Mouse (Mus musculus): Measurements from ENCODE around the gene Idh3g. TPM values are rescaled to one million over a fixed set of nuclear protein-coding genes. Genes with fewer than 3 reads are reported as not detected.

Idh3g gene
- 431 and 464 TPM in 2 replicates for polyA plus RNA-seq (2012; rRNA removed)

DNA sequence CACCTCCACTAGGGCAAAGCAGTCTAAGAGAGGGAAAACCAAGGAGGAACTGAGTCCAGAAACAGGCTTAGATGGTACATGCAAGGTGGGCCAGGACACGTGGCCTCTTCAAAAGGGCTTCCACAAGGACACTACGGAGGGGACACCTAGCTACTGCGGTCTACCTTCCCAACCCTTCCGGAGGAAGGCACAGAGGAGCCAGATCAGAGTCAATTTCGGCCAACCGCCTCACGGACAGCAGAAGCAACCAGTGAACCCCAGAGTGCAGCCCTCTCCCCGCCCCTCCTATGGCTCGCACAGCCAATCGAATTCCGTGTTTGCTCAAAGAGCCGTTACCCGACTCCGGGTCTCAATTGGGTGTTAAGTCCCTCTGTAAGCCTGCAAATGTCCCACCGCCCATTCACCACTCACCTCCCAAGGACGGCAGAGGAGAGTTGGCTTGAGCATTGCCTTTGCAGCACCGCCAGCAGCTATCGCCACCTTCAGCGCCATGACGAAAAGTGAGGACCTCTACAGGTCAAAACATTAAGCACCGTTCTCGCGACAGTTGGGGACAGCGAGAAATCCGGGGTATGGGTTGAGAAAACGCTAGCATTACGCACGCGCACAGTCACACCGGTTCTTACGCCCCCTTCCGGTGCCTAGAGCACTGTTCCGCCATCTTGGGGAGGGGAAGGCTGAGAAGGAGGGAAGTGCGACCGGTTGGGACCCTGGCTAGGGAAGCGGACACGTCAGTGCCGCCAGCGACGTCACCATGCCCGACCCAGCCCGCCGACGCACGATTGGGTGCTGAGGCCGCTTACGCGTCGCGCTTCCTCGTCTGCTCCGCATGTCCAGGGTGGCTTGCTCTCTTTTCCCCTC, at the start of gene Idh3g, which contains the start of gene Ssr4:
Idh3g (minus strand) TSS at position 534 of the 861 bp plus-strand sequence.
Ssr4 (plus strand) TSS at position 665 of the 861 bp plus-strand sequence.

GRCm38 (mm10) chrX:73824185-73825151, 37.8 kb upstream of the Idh3g start, which contains the start of gene Pdzd4:
Gene Pdzd4 (minus strand): TSS chrX:73824969.

GRCm38 (mm10) chrX:73774168-73774760, 12.4 kb downstream of the Idh3g start, which contains the start of gene Srpk3:
Gene Srpk3 (plus strand): TSS chrX:73774405.

GRCm38 (mm10) chrX:73756334-73757140, 30.2 kb downstream of the Idh3g start, which contains the start of gene Plxnb3:
Gene Plxnb3 (plus strand): TSS chrX:73757090.

Other genes with a start within 250 kb of the Idh3g start
- gene Dusp9, start 147.5 kb downstream of the Idh3g start, polyA plus RNA-seq (2012; rRNA removed): 0.28 and 0.40 TPM in 2 replicates
- gene Pnck, start 126.8 kb downstream of the Idh3g start, polyA plus RNA-seq (2012; rRNA removed): 226 and 244 TPM in 2 replicates
- 62.3 and 69.2 TPM in 2 replicates for gene Slc6a8, start 113.7 kb downstream of the Idh3g start, polyA plus RNA-seq (2012; rRNA removed)
- gene Bcap31, start 70.7 kb downstream of the Idh3g start, polyA plus RNA-seq (2012; rRNA removed): 53.9 and 62.7 TPM in 2 replicates
- 16.0 and 17.5 TPM in 2 replicates for gene Abcd1, start 70.3 kb downstream of the Idh3g start, polyA plus RNA-seq (2012; rRNA removed)
- 0.95 and 1.9 TPM in 2 replicates for gene Plxnb3, start 29.8 kb downstream of the Idh3g start, polyA plus RNA-seq (2012; rRNA removed)
- gene Srpk3, start 12.5 kb downstream of the Idh3g start, polyA plus RNA-seq (2012; rRNA removed): 0.61 and 4.7 TPM in 2 replicates
- gene Ssr4, start 131 bp upstream of the Idh3g start, polyA plus RNA-seq (2012; rRNA removed): 161 and 178 TPM in 2 replicates
- 133 and 139 TPM in 2 replicates for gene Pdzd4, start 38.1 kb upstream of the Idh3g start, polyA plus RNA-seq (2012; rRNA removed)
- gene Avpr2, start 105.2 kb upstream of the Idh3g start, polyA plus RNA-seq (2012; rRNA removed): not detected in 2 replicates
- gene L1cam, start 109.2 kb upstream of the Idh3g start, polyA plus RNA-seq (2012; rRNA removed): 241 and 245 TPM in 2 replicates
- 6.3 and 7.0 TPM in 2 replicates for gene Arhgap4, start 135.0 kb upstream of the Idh3g start, polyA plus RNA-seq (2012; rRNA removed)
- 84.7 and 88.1 TPM in 2 replicates for gene Naa10, start 135.0 kb upstream of the Idh3g start, polyA plus RNA-seq (2012; rRNA removed)
- gene Renbp, start 144.0 kb upstream of the Idh3g start, polyA plus RNA-seq (2012; rRNA removed): 7.3 and 9.4 TPM in 2 replicates
- gene Hcfc1, start 179.5 kb upstream of the Idh3g start, polyA plus RNA-seq (2012; rRNA removed): 39.8 and 40.1 TPM in 2 replicates
- 64.0 and 65.2 TPM in 2 replicates for gene Irak1, start 237.0 kb upstream of the Idh3g start, polyA plus RNA-seq (2012; rRNA removed)